Mouse (Mus musculus) layer of hippocampus, postnatal 25 days (tissue): ENCODE measurements around the gene Pfkl. TPM values are rescaled to one million over a fixed set of nuclear protein-coding genes. Genes with fewer than 3 reads are reported as not detected.
"Not testable (repeated sequence)": the region's sequence is repeated elsewhere in the genome, so short reads cannot be mapped to it uniquely, and the experiment has no call there.

Source experiments
- DNase-seq, 2 experiments: peaks; one replicate each; pipeline ENCODE4 v3.0.0; 2022; ENCODE audit warnings: mixed read lengths in 2 of 2, low spot score in 1 of 2; ENCODE audit errors: extremely low spot score in 1 of 2
- total RNA-seq, 2 experiments: library from RNA; stranded (reverse); gene quantifications; 2 replicates each; pipeline ENCODE4 v1.2.3; 2021

Pfkl gene
- total RNA-seq, 2 experiments from 2014 or later, result 205 to 206 TPM

- DNase-seq, result no peak
These were observed 5.6 kb upstream of the Pfkl start for GRCm38 (mm10) chr10:78015489-78015888.

GRCm38 (mm10) chr10:78012661-78013495 lies 3.0 kb upstream of the Pfkl start:
- DNase-seq, result no peak

GRCm38 (mm10) chr10:78011116-78011515 lies 1.2 kb upstream of the Pfkl start:
- DNase-seq, result not testable (repeated sequence)

GRCm38 (mm10) chr10:78010335-78010734 lies 452 bp upstream of the Pfkl start:
- DNase-seq, result no peak

GRCm38 (mm10) chr10:78009184-78009944 lies 519 bp downstream of the Pfkl start:
- DNase-seq, result peak; percentile 83 to 87

GRCm38 (mm10) chr10:78008169-78008568 lies 1.7 kb downstream of the Pfkl start:
- DNase-seq, result no peak

- no peak for DNase-seq
These were observed 2.7 kb downstream of the Pfkl start for GRCm38 (mm10) chr10:78007203-78007602.

GRCm38 (mm10) chr10:78005791-78006438 lies 4.0 kb downstream of the Pfkl start:
- DNase-seq, result no peak

GRCm38 (mm10) chr10:78004479-78005100 lies 5.3 kb downstream of the Pfkl start:
- no peak for DNase-seq

GRCm38 (mm10) chr10:78002316-78002715 lies 7.6 kb downstream of the Pfkl start:
- DNase-seq, result no peak

- peak; percentile 65 to 69 for DNase-seq
These were observed 8.1 kb downstream of the Pfkl start for GRCm38 (mm10) chr10:78001796-78002195.

GRCm38 (mm10) chr10:78000200-78000599 lies 9.7 kb downstream of the Pfkl start:
- DNase-seq, result no peak

- DNase-seq, result no peak
These were observed 14.2 kb downstream of the Pfkl start for GRCm38 (mm10) chr10:77995639-77996038.

- no peak for DNase-seq
These were observed 24.1 kb downstream of the Pfkl start for GRCm38 (mm10) chr10:77985775-77986174.

GRCm38 (mm10) chr10:77984660-77985059 lies 25.2 kb downstream of the Pfkl start:
- peak in 1 of 2 experiments; percentile 82 for DNase-seq

GRCm38 (mm10) chr10:77978351-77979350 lies 31.2 kb downstream of the Pfkl start, which contains the start of gene 1810043G02Rik:
Gene 1810043G02Rik (plus strand): TSS chr10:77978524.
- peak; percentile 99 for DNase-seq

- no peak for DNase-seq
These were observed 33.3 kb downstream of the Pfkl start for GRCm38 (mm10) chr10:77976458-77977150.

GRCm38 (mm10) chr10:77975653-77976052 lies 34.2 kb downstream of the Pfkl start:
- no peak for DNase-seq

- DNase-seq, result no peak
These were observed 35.1 kb downstream of the Pfkl start for GRCm38 (mm10) chr10:77974811-77975210.
